In genomic region chr11:99364412-99364811, GRCm38 (mm10) we compare ENCODE assay signal across 9 mouse cellular contexts. TPM values are rescaled to one million over a fixed set of nuclear protein-coding genes. Genes with fewer than 3 reads are reported as not detected.
DNase-seq lines count a peak whose midpoint lies in the region; ATAC-seq and TF ChIP-seq lines count a peak whose summit lies in the region.
"Had no signal": no experiment of that assay in that cellular context is flagged by ENCODE, and none has a peak within 500 bp of the region (broad histone marks: within the 10 kb centered on the region; RNA-seq: fewer than 3 reads in every experiment).

No protein-coding gene starts in this region.

- H3K9ac ChIP-seq in lung, postnatal 0 days (replicated peaks; ENCODE audit: low read depth) = no peak overlapping the region
- H3K9ac ChIP-seq: heart, embryonic 13.5 days had no signal

- H3K27ac ChIP-seq in lung, postnatal 0 days (ENCODE audit: low read length) = no peak overlapping the region
- H3K27ac ChIP-seq: heart, embryonic 13.5 days had no signal

- H3K4me1 ChIP-seq in lung, adult 2 months (ENCODE audit: control insufficient read depth, insufficient read depth, low read length) = no peaks in the 10 kb centered on the region
- no peaks in the 10 kb centered on the region for H3K4me1 ChIP-seq in lung, postnatal 0 days (ENCODE audit: insufficient read depth, low read depth, low read length)
- H3K4me1 ChIP-seq: heart, embryonic 13.5 days had no signal

- H3K4me2 ChIP-seq in lung, postnatal 0 days (replicated peaks; ENCODE audit: low read depth, low read length) = no peak overlapping the region
- H3K4me2 ChIP-seq: heart, embryonic 13.5 days had no signal

- WGBS in lung, adult 2 months = 23% methylated on average over 9 of the region's 9 CpGs
- 19% methylated on average over 9 of the region's 9 CpGs for WGBS in lung, postnatal 0 days

- H3K36me3 ChIP-seq in lung, postnatal 0 days (ENCODE audit: insufficient read depth, low read length) = no peaks in the 10 kb centered on the region
- H3K36me3 ChIP-seq: heart, embryonic 13.5 days had no signal

- H3K27me3 ChIP-seq in lung, postnatal 0 days (replicated peaks; ENCODE audit: insufficient read depth, low read length) = no peaks in the 10 kb centered on the region

- no peak for ATAC-seq in lung, postnatal 0 days
- ATAC-seq in inflammation-experienced regulatory T-cells, adult 6 months = no peak

- DNase-seq in cerebellum, adult 11-12 months = peak; percentile 15
- no peak for DNase-seq in cerebellum, adult 9-11 months
- no peak for DNase-seq in lung, adult 2 months
- no peak for DNase-seq in lung, postnatal 25 days (ENCODE audit: low spot score)
- peak; percentile 52 for DNase-seq in WW6 (ENCODE audit: low read depth, low spot score)
- peak; percentile 27 to 61 for DNase-seq in frontal cortex, postnatal 36 days (ENCODE audit: low spot score in 2 of 2)
- DNase-seq in lung, postnatal 0 days (ENCODE audit: low spot score) = peak; percentile 64

- peak; percentile 42; the same call in 1 of the 2 replicates for TF ChIP-seq CTCF in lung, adult 2 months (IDR thresholded peaks at IDR 0.05; ENCODE audit: insufficient read depth, low read length)
- peak; percentile 75 for TF ChIP-seq CTCF in lung, postnatal 0 days (IDR thresholded peaks at IDR 0.05)

- TF ChIP-seq EP300 in lung, postnatal 0 days (IDR thresholded peaks at IDR 0.05) = no peak

- no peak overlapping the region for H3K4me3 ChIP-seq in lung, adult 2 months (replicated peaks; ENCODE audit: extremely low read depth, low read depth, low read length)
- H3K4me3 ChIP-seq in lung, postnatal 0 days (ENCODE audit: low read depth, low read length) = no peak overlapping the region
- H3K4me3 ChIP-seq: heart, embryonic 13.5 days had no signal

- no peaks in the 10 kb centered on the region for H3K9me3 ChIP-seq in lung, postnatal 0 days (ENCODE audit: low read length)
- H3K9me3 ChIP-seq: heart, embryonic 13.5 days had no signal

- no peak for TF ChIP-seq POLR2A in lung, adult 2 months (IDR thresholded peaks at IDR 0.05; ENCODE audit: borderline replicate concordance, extremely low read depth, low read depth, low read length)

RNA-seq across cellular contexts. Expression of gene Krt28, which starts 10.3 kb away (rescaled TPM):
- 0.11 and 0.15 TPM in 2 replicates for polyA plus RNA-seq in lung, adult 2 months (2012; rRNA removed)
- polyA plus RNA-seq in lung, postnatal 0 days (2015; fragmentation: Nextera tagmentation; extraction: Ambion mirVana) = 0.17 and 0.19 TPM in 2 replicates
- not detected for polyA plus RNA-seq in inflammation-experienced regulatory T-cells, adult 6 months (2017; shearing (Covaris generic))
- polyA plus RNA-seq: heart, embryonic 13.5 days had no signal

RNA-seq across cellular contexts. Expression of gene Krt27, which starts 13.5 kb away (rescaled TPM):
- not detected in 2 replicates for polyA plus RNA-seq in lung, adult 2 months (2012; rRNA removed)
- polyA plus RNA-seq in lung, postnatal 0 days (2015; fragmentation: Nextera tagmentation; extraction: Ambion mirVana) = not detected in 2 replicates
- polyA plus RNA-seq in inflammation-experienced regulatory T-cells, adult 6 months (2017; shearing (Covaris generic)) = not detected
- polyA plus RNA-seq: heart, embryonic 13.5 days had no signal

RNA-seq across cellular contexts. Expression of gene Krt10, which starts 24.8 kb away (rescaled TPM):
- polyA plus RNA-seq in lung, adult 2 months (2012; rRNA removed) = 1.0 and 1.1 TPM in 2 replicates
- polyA plus RNA-seq in lung, postnatal 0 days (2015; fragmentation: Nextera tagmentation; extraction: Ambion mirVana) = 18.4 and 19.6 TPM in 2 replicates
- 10 to 100 TPM in 1 of 3 experiments, 1 to 10 TPM in 2; 4.5 to 13.5 (median 7.3) TPM for polyA plus RNA-seq in inflammation-experienced regulatory T-cells, adult 6 months (2017; shearing (Covaris generic))

RNA-seq across cellular contexts. Expression of gene Krt26, which starts 26.6 kb away (rescaled TPM):
- not detected in 2 replicates for polyA plus RNA-seq in lung, adult 2 months (2012; rRNA removed)
- polyA plus RNA-seq in lung, postnatal 0 days (2015; fragmentation: Nextera tagmentation; extraction: Ambion mirVana) = not detected in 2 replicates
- not detected for polyA plus RNA-seq in inflammation-experienced regulatory T-cells, adult 6 months (2017; shearing (Covaris generic))
- polyA plus RNA-seq: heart, embryonic 13.5 days had no signal

RNA-seq across cellular contexts. Expression of gene Krt25, which starts 41.7 kb away (rescaled TPM):
- polyA plus RNA-seq in lung, adult 2 months (2012; rRNA removed) = not detected in 2 replicates
- 0.11 and 0.15 TPM in 2 replicates for polyA plus RNA-seq in lung, postnatal 0 days (2015; fragmentation: Nextera tagmentation; extraction: Ambion mirVana)
- not detected for polyA plus RNA-seq in inflammation-experienced regulatory T-cells, adult 6 months (2017; shearing (Covaris generic))
- polyA plus RNA-seq: heart, embryonic 13.5 days had no signal

Comparison
In these comparisons a context has a peak if more than half of its experiments do, and no peak if none do; other contexts are left out.
1. DNase-seq: peak in cerebellum, adult 11-12 months (single experiment), WW6 (single experiment), frontal cortex, postnatal 36 days (2 of 2) and lung, postnatal 0 days (single experiment); none in cerebellum, adult 9-11 months (single experiment), lung, adult 2 months (single experiment) and lung, postnatal 25 days (single experiment).